Mouse (Mus musculus) Patski (cell line): Measurements from ENCODE around the gene Hdac4. TPM values are rescaled to one million over a fixed set of nuclear protein-coding genes. Genes with fewer than 3 reads are reported as not detected.
A peak's percentile ranks its signal among the peaks of the same experiment; 100 is the strongest.

Source experiments
- ATAC-seq: fragments of 100-300 bp; one replicate; pipeline ENCODE4 v1.8.0; 2021
- CTCF ChIA-PET: fragments of 350-600 bp; sonication (Branson Sonifier 250); formaldehyde crosslinking; loops from one replicate; lab custom pipeline; 2022; ENCODE audit warnings: inconsistent platforms; lab: Charles Lee
- POLR2A ChIA-PET: fragments of 350-600 bp; sonication (Branson Sonifier 250); formaldehyde crosslinking; loops from one replicate; lab custom pipeline; 2022; ENCODE audit warnings: antibody characterized with exemption, inconsistent platforms; lab: Charles Lee
- DNase-seq: peaks from one replicate; pipeline ENCODE4 v3.0.0-alpha.2; 2011; ENCODE audit warnings: low read depth, low spot score
- H3K27me3 ChIP-seq: fragments of 371-371 bp; one replicate; pipeline ENCODE4 v1.5.1; 2021
- CTCF ChIP-seq: fragments of 100-300 bp; IDR thresholded peaks from one replicate; pipeline ENCODE4 v1.5.1; 2021
- in situ Hi-C: fragments of 300-500 bp; cut with MboI; formaldehyde crosslinking; loops from 3 replicates; pipeline ENCODE4 v1.11.1; 2018; ENCODE audit warnings: low pct_unique_long_range_greater_than_20kb, mixed read lengths
- polyA plus RNA-seq: library from polyadenylated mRNA; unstranded; gene quantifications from one replicate; pipeline ENCODE4 v1.2.3, GENCODE M21; 2021

The Hdac4 gene
- polyA plus RNA-seq, 1 experiment from 2014 or later: 15.0 TPM

- CTCF ChIA-PET: interaction anchor here (0.7 kb wide), 1 partner anchor 10 kb away, joined by 3 read pairs; no protein-coding TSS in a partner anchor
- TF ChIP-seq CTCF: no peak
- ATAC-seq: no peak
These were observed 143.9 kb downstream of the Hdac4 start for GRCm38 (mm10) chr1:92051489-92052062.

GRCm38 (mm10) chr1:92050992-92051391 lies 144.5 kb downstream of the Hdac4 start:
- in situ Hi-C loops: no loop called here
- ChIA-PET CTCF (interaction anchor here (0.7 kb wide), 1 partner anchor 11 kb away, joined by 3 read pairs; no protein-coding TSS in a partner anchor), POLR2A (no interaction called here)
- DNase-seq: no peak
- ATAC-seq: no peak
- TF ChIP-seq CTCF: no peak
- no peaks in the 10 kb centered on the region for H3K27me3 ChIP-seq

More at GRCm38 (mm10) chr1:92051489-92052062, 143.9 kb downstream of the Hdac4 start:
- POLR2A ChIA-PET: no interaction called here
- in situ Hi-C loops: no loop called here
- no peaks in the 10 kb centered on the region for H3K27me3 ChIP-seq
- no peak for DNase-seq

GRCm38 (mm10) chr1:92050566-92050965 lies 144.9 kb downstream of the Hdac4 start:
- in situ Hi-C loops: no loop called here
- no peak for ATAC-seq
- ChIA-PET CTCF (interaction anchor here (0.7 kb wide), 1 partner anchor 11 kb away, joined by 3 read pairs; no protein-coding TSS in a partner anchor), POLR2A (no interaction called here)
- H3K27me3 ChIP-seq: no peaks in the 10 kb centered on the region
- no peak for TF ChIP-seq CTCF
- DNase-seq: no peak

GRCm38 (mm10) chr1:92048415-92049354 lies 146.8 kb downstream of the Hdac4 start:
- ChIA-PET CTCF (interaction anchor here (1.4 kb wide), 1 partner anchor 10 kb away, joined by 4 read pairs; no protein-coding TSS in a partner anchor), POLR2A (no interaction called here)
- in situ Hi-C loops: no loop called here
- ATAC-seq: no peak
- H3K27me3 ChIP-seq: no peaks in the 10 kb centered on the region
- no peak for TF ChIP-seq CTCF
- DNase-seq: no peak

- ATAC-seq (no peak), DNase-seq (no peak)
- no peak for TF ChIP-seq CTCF
- no peaks in the 10 kb centered on the region for H3K27me3 ChIP-seq
- in situ Hi-C loops: no loop called here
- CTCF ChIA-PET: no interaction called here
- POLR2A ChIA-PET: no interaction called here
These were observed 149.8 kb downstream of the Hdac4 start for GRCm38 (mm10) chr1:92045671-92046070.

- no peak for ATAC-seq
- no peak for TF ChIP-seq CTCF
- no peaks in the 10 kb centered on the region for H3K27me3 ChIP-seq
- DNase-seq: no peak
- POLR2A ChIA-PET: no interaction called here
- CTCF ChIA-PET: interaction anchor here (0.7 to 1.4 kb wide), 4 partner anchors 10 to 19 kb away, joined by 3 to 4 read pairs (median 4); no protein-coding TSS in a partner anchor
- in situ Hi-C loops: no loop called here
These were observed 150.6 kb downstream of the Hdac4 start for GRCm38 (mm10) chr1:92044868-92045267.

- DNase-seq (no peak), ATAC-seq (no peak)
- no peak for TF ChIP-seq CTCF
- in situ Hi-C loops: no loop called here
- ChIA-PET CTCF (interaction anchor here (1.2 to 1.8 kb wide), 3 partner anchors 10 to 12 kb away, joined by 4 to 5 read pairs (median 4); no protein-coding TSS in a partner anchor), POLR2A (no interaction called here)
- no peaks in the 10 kb centered on the region for H3K27me3 ChIP-seq
These were observed 151.5 kb downstream of the Hdac4 start for GRCm38 (mm10) chr1:92043989-92044388.

GRCm38 (mm10) chr1:92042126-92042525 lies 153.4 kb downstream of the Hdac4 start:
- in situ Hi-C loops: no loop called here
- H3K27me3 ChIP-seq: no peaks in the 10 kb centered on the region
- DNase-seq: peak; percentile 37
- no peak for ATAC-seq
- TF ChIP-seq CTCF: no peak
- POLR2A ChIA-PET: interaction anchor here (1.1 kb wide), 1 partner anchor 12 kb away, joined by 3 read pairs; no protein-coding TSS in a partner anchor
- CTCF ChIA-PET: interaction anchor here (1.4 to 1.9 kb wide), 3 partner anchors 10 to 74 kb away, joined by 4 to 5 read pairs (median 4); no protein-coding TSS in a partner anchor

- CTCF ChIA-PET: no interaction called here
- TF ChIP-seq CTCF: no peak
- DNase-seq (no peak), ATAC-seq (no peak)
- no peaks in the 10 kb centered on the region for H3K27me3 ChIP-seq
- in situ Hi-C loops: no loop called here
- POLR2A ChIA-PET: interaction anchor here (0.7 kb wide), 1 partner anchor 232 kb away, joined by 4 read pairs; no protein-coding TSS in a partner anchor
These were observed 154.2 kb downstream of the Hdac4 start for GRCm38 (mm10) chr1:92041290-92041689.

GRCm38 (mm10) chr1:92038714-92039113 lies 156.8 kb downstream of the Hdac4 start:
- no peaks in the 10 kb centered on the region for H3K27me3 ChIP-seq
- DNase-seq: no peak
- in situ Hi-C loops: no loop called here
- no peak for TF ChIP-seq CTCF
- ChIA-PET POLR2A (interaction anchor here (0.5 to 0.7 kb wide), 4 partner anchors 8 to 186 kb away, joined by 3 to 7 read pairs (median 4); no protein-coding TSS in a partner anchor), CTCF (interaction anchor here (0.7 to 1.5 kb wide), 5 partner anchors 10 to 28 kb away, joined by 3 to 5 read pairs (median 4); no protein-coding TSS in a partner anchor)
- ATAC-seq: no peak
